Mouse (Mus musculus) heart, postnatal 0 days (tissue): ENCODE data around the gene Gli2.

Source experiments
- CTCF ChIP-seq: IDR thresholded peaks from 2 replicates; pipeline ENCODE4 v1.5.1; 2016; ENCODE audit warnings: antibody characterized with exemption, control low read depth, low read depth
- EP300 ChIP-seq: IDR thresholded peaks from 2 replicates; pipeline ENCODE4 v1.6.1; 2016; ENCODE audit warnings: antibody characterized with exemption, low read depth

GRCm38 (mm10) chr1:119047462-119048371 is 5.7 kb downstream of the Gli2 start:
- TF ChIP-seq CTCF (no peak), EP300 (no peak)
